Mouse (Mus musculus) heart, embryonic 13.5 days (tissue): ENCODE data around the gene Olfr71. TPM values are rescaled to one million over a fixed set of nuclear protein-coding genes. Genes with fewer than 3 reads are reported as not detected.

Source experiments
- ATAC-seq: fragments of 200-750 bp; cut with Nextera tagmentation; 2 replicates; pipeline ENCODE4 v1.8.0; 2017; ENCODE audit warnings: moderate TSS enrichment; ENCODE audit not compliant: insufficient number of reproducible peaks, low FRiP score, low TSS enrichment; ENCODE audit errors: extremely low read depth
- H3K27ac ChIP-seq: fragments of 300-500 bp; sonication (generic); replicated peaks from 2 replicates; pipeline ENCODE4 v1.5.1; 2015; ENCODE audit warnings: moderate library complexity, mild to moderate bottlenecking, inconsistent platforms
- H3K27me3 ChIP-seq: fragments of 300-500 bp; sonication (generic); replicated peaks from 2 replicates; pipeline ENCODE4 v1.6.1; 2015; ENCODE audit warnings: mild to moderate bottlenecking, inconsistent platforms
- H3K36me3 ChIP-seq: fragments of 300-500 bp; sonication (generic); 2 replicates; pipeline ENCODE4 v1.6.1; 2015; ENCODE audit warnings: mild to moderate bottlenecking, inconsistent platforms
- H3K4me1 ChIP-seq: fragments of 300-500 bp; sonication (generic); 2 replicates; pipeline ENCODE4 v1.6.1; 2015; ENCODE audit warnings: inconsistent platforms
- H3K4me2 ChIP-seq: fragments of 300-500 bp; sonication (generic); 2 replicates; pipeline ENCODE4 v1.6.1; 2015; ENCODE audit warnings: inconsistent platforms, mild to moderate bottlenecking, moderate library complexity
- H3K4me3 ChIP-seq: fragments of 300-500 bp; sonication (generic); 2 replicates; pipeline ENCODE4 v1.5.1; 2015; ENCODE audit warnings: moderate library complexity, mild to moderate bottlenecking, inconsistent platforms
- H3K9ac ChIP-seq: fragments of 300-500 bp; sonication (generic); 2 replicates; pipeline ENCODE4 v1.6.1; 2015; ENCODE audit warnings: inconsistent platforms, mild to moderate bottlenecking, moderate library complexity
- H3K9me3 ChIP-seq: fragments of 300-500 bp; sonication (generic); 2 replicates; pipeline ENCODE4 v1.6.1; 2016; ENCODE audit warnings: inconsistent platforms
- WGBS: fragments of 180-500 bp; shearing (Covaris S2); methylation state at CpG from one replicate; pipeline ENCODE4 v1.1.7; 2015; ENCODE audit warnings: mixed read lengths; 5-methylcytosine and 5-hydroxymethylcytosine counted together
- polyA plus RNA-seq: library from polyadenylated mRNA; unstranded; fragments of >200 nt; fragmentation: Nextera tagmentation; extraction: Ambion mirVana; gene quantifications from 2 replicates; pipeline ENCODE4 v1.2.1, GENCODE M21; 2015

Gene Olfr71
- polyA plus RNA-seq, 1 experiment from 2014 or later, result not detected

- Histone ChIP-seq H3K27ac (no peak overlapping the region), H3K4me1 (no peaks in the 10 kb centered on the region), H3K4me2 (no peak overlapping the region), H3K27me3 (no peaks in the 10 kb centered on the region), H3K36me3 (peaks cover 40% of the 10 kb centered on the region), H3K9me3 (no peaks in the 10 kb centered on the region), H3K4me3 (no peak overlapping the region), H3K9ac (no peak overlapping the region)
- WGBS, result 77% methylated on average over 7 of the region's 7 CpGs
- ATAC-seq, result no peak
These were observed 30.5 kb downstream of the Olfr71 start for GRCm38 (mm10) chr4:43679416-43680043.

DNA sequence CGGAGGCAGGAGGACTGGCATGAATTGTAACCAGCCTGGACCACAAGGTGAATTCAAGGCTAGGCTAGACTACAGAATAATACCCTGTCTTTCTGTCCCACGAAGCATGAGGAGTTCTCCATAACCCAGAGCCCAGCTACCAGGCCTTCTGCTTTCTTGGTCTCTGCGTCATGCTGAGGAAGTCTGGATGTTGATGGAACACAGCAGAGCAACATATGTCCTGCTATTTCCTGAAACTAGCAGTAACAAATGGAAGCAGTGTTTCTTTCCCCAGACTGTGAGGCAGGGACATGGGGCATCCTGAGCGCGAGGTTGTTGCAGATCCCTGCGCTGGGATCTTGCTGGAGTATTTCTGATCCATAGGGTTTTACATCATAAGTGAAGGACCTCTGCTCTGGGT, 31.5 kb downstream of the Olfr71 start:
- H3K9ac ChIP-seq, result no peak overlapping the region

DNA sequence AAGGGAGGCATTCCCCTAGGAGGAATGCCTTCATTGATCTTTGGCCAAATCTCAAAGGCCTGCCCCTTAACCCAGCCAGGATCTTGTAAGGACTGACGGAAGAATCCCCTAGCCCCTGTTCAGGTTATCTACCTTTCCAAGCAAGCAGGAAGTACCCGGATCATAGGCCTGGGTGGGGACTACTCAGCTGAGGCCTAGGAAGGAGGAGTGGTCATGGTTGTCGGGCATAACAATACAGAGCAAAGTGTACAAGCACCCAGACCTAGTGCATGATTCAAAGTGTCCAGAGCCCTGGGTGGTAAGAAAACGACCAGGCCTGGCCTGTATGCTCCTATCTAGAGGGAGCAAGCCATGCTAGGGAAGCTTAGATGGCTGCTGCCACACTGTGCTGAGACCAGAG, 34.4 kb downstream of the Olfr71 start:
- no peaks in the 10 kb centered on the region for H3K9me3 ChIP-seq
- no peak for ATAC-seq
- WGBS, result 66% methylated on average over 4 of the region's 4 CpGs
- H3K27me3 ChIP-seq, result no peaks in the 10 kb centered on the region
- H3K4me3 ChIP-seq, result no peak overlapping the region
- peaks cover 21% of the 10 kb centered on the region for H3K36me3 ChIP-seq
- H3K4me2 ChIP-seq, result no peak overlapping the region
- no peak overlapping the region for H3K9ac ChIP-seq
- H3K27ac ChIP-seq, result no peak overlapping the region
- H3K4me1 ChIP-seq, result peaks cover 19% of the 10 kb centered on the region

More for the DNA sequence above, 31.5 kb downstream of the Olfr71 start:
- ATAC-seq, result no peak
- no peak overlapping the region for H3K4me3 ChIP-seq
- no peaks in the 10 kb centered on the region for H3K9me3 ChIP-seq
- H3K4me2 ChIP-seq, result no peak overlapping the region
- no peaks in the 10 kb centered on the region for H3K4me1 ChIP-seq
- no peaks in the 10 kb centered on the region for H3K27me3 ChIP-seq
- H3K27ac ChIP-seq, result no peak overlapping the region
- peaks cover 43% of the 10 kb centered on the region for H3K36me3 ChIP-seq
- 87% methylated on average over 6 of the region's 6 CpGs for WGBS

- Histone ChIP-seq H3K9ac (no peak overlapping the region), H3K4me3 (no peak overlapping the region), H3K27ac (no peak overlapping the region), H3K4me1 (peaks cover 24% of the 10 kb centered on the region), H3K4me2 (no peak overlapping the region), H3K27me3 (no peaks in the 10 kb centered on the region), H3K9me3 (no peaks in the 10 kb centered on the region), H3K36me3 (peaks cover 21% of the 10 kb centered on the region)
- WGBS, result 70% methylated on average over 5 of the region's 5 CpGs
- ATAC-seq, result no peak
These were observed 35.1 kb downstream of the Olfr71 start for GRCm38 (mm10) chr4:43674974-43675373.

DNA sequence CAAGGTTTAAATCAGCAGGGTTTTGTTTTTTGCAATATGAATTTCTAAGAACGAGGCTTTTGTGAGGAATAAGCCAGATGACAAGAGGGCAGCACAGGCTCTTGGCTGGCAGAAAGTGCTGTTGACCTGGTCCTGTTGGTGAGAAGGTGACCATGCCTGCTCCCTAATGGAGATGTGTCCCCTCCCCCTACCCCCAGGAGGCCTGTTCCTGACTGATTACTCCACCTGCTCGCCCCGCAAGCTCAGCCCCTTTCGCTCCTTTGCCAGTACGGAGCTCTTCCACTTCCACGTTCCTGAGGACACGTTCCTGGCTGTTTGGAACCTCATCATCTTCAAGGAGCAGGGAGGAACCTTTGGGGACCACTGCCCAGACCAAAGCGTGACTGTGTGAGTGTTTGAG, 36.4 kb downstream of the Olfr71 start:
- Histone ChIP-seq H3K4me2 (no peak overlapping the region), H3K36me3 (peaks cover 19% of the 10 kb centered on the region), H3K27ac (no peak overlapping the region), H3K9ac (no peak overlapping the region), H3K27me3 (no peaks in the 10 kb centered on the region), H3K4me3 (no peak overlapping the region), H3K9me3 (no peaks in the 10 kb centered on the region), H3K4me1 (peaks cover 30% of the 10 kb centered on the region)
- ATAC-seq, result no peak
- 70% methylated on average over 8 of the region's 8 CpGs for WGBS

- peaks cover 33% of the 10 kb centered on the region for H3K4me1 ChIP-seq
- H3K27me3 ChIP-seq, result peaks cover 11% of the 10 kb centered on the region
- 11% methylated on average over 2 of the region's 2 CpGs for WGBS
- H3K9ac ChIP-seq, result no peak overlapping the region
- no peak overlapping the region for H3K4me2 ChIP-seq
- H3K4me3 ChIP-seq, result no peak overlapping the region
- no peak for ATAC-seq
- H3K9me3 ChIP-seq, result no peaks in the 10 kb centered on the region
- H3K36me3 ChIP-seq, result peaks cover 7% of the 10 kb centered on the region
- H3K27ac ChIP-seq, result no peak overlapping the region
These were observed 38.0 kb downstream of the Olfr71 start for GRCm38 (mm10) chr4:43672070-43672469.

DNA sequence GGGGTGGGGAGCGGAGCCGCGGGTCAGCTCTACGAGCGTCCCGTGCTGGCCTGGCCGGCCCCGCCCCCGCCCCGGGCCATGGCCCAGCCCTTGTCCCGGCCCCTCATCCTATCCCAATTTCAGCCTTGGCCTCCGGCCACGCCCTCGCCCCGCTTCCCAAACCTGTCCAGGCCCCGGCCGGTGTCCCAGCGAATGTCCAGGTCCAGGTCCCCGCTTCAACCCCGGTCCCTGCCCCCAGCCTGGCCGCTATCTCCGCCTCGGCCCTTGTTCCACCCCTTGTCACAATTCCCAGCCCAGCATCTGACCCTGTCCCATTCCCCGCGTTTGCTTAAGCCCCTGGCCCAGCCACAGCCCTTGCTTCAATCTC, 40.6 kb downstream of the Olfr71 start:
- H3K27ac ChIP-seq, result peak overlapping the region; percentile 48
- H3K9ac ChIP-seq, result peak overlapping the region; percentile 91
- no peaks in the 10 kb centered on the region for H3K9me3 ChIP-seq
- peaks cover 33% of the 10 kb centered on the region for H3K4me1 ChIP-seq
- H3K27me3 ChIP-seq, result peaks cover 36% of the 10 kb centered on the region
- peak; percentile 87 for ATAC-seq
- peak overlapping the region; percentile 78 for H3K4me3 ChIP-seq
- peak overlapping the region; percentile 76 for H3K4me2 ChIP-seq
- peaks cover 5% of the 10 kb centered on the region for H3K36me3 ChIP-seq
- under 1% methylated on average over 25 of the region's 25 CpGs for WGBS

DNA sequence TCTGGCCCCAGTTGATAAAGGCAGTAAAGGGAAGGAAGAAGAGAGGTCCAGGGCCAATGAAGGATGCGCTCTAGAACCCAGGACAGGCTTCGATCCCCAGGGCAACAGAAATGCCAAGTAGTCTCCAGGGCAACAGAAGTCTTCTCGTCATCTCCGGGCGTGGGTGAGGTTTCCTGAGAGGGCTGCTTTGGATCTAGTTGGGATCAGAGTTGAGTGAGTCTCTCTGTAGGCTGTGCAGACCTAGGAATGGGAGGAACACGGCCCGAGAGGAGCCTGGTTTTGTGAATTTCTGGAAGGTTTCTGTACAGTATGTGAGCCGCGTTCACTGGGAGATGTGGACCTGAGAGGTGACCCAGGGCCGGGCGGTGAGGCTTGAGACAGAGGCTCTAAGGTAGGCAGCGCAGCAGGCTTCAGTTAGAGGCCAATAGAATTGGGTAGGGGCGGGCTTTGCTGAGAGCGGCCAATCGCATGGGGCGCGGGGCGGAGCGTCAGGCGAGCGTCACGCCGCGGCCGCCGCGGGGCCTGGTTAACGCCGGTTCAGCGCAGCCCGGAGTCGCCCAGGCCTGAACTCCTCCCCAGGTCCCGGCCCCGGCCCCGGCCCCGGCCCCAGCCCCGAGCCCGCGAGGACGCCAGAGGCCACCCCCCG, 41.1 kb downstream of the Olfr71 start, which contains the start of the genes Tmem8b and Fam221b:
Gene Tmem8b, plus strand, starts transcription at position 190 of the 646 bp plus-strand sequence.
Gene Fam221b, minus strand, starts transcription at position 364 of the 646 bp plus-strand sequence.
- Histone ChIP-seq H3K4me1 (peaks cover 33% of the 10 kb centered on the region), H3K4me2 (peak within 1 kb of the TSS; percentile 76), H3K27me3 (peaks cover 38% of the 10 kb centered on the region), H3K9ac (peak within 1 kb of the TSS; percentile 91), H3K36me3 (no peaks in the 10 kb centered on the region), H3K9me3 (no peaks in the 10 kb centered on the region), H3K4me3 (peak within 1 kb of the TSS; percentile 78), H3K27ac (peak within 1 kb of the TSS; percentile 48)
- ATAC-seq, result peak; percentile 86
- 2% methylated on average over 39 of the region's 41 CpGs for WGBS

DNA sequence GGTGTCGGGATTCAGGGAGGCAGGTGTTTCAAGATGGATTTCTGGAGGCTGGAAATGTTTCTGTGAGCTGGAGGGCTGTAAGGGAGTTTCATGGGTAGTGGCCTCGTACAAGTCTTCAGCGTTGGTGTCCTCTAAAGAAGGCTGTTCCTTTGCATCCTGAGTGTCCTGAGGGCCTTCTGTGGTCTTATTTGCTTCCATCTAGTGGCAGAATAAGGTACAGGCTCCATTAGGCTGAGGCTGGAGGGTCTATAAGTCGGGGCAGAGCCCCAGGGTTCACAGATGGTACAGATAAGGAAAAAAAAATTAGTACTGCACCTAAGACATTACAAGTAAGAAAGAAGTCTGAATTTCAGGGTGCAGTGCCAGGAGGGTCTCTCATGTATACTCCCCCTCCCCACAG, 43.6 kb downstream of the Olfr71 start:
- WGBS, result 8% methylated on average over 4 of the region's 4 CpGs
- peaks cover 62% of the 10 kb centered on the region for H3K27me3 ChIP-seq
- no peak overlapping the region for H3K4me3 ChIP-seq
- H3K36me3 ChIP-seq, result no peaks in the 10 kb centered on the region
- H3K4me2 ChIP-seq, result no peak overlapping the region
- H3K9me3 ChIP-seq, result no peaks in the 10 kb centered on the region
- peaks cover 22% of the 10 kb centered on the region for H3K4me1 ChIP-seq
- no peak overlapping the region for H3K27ac ChIP-seq
- no peak overlapping the region for H3K9ac ChIP-seq
- no peak for ATAC-seq

GRCm38 (mm10) chr4:43657146-43657545, 52.9 kb downstream of the Olfr71 start:
- no peak for ATAC-seq
- peaks cover 34% of the 10 kb centered on the region for H3K27me3 ChIP-seq
- H3K4me2 ChIP-seq, result peak overlapping the region; percentile 91
- 0 out of 2 replicates have a peak overlapping the region, but pooled peaks have one; percentile 25 for H3K27ac ChIP-seq
- H3K36me3 ChIP-seq, result no peaks in the 10 kb centered on the region
- H3K9me3 ChIP-seq, result no peaks in the 10 kb centered on the region
- peaks cover 31% of the 10 kb centered on the region for H3K4me1 ChIP-seq
- WGBS, result 62% methylated on average over 4 of the region's 4 CpGs
- peak overlapping the region; percentile 70 for H3K4me3 ChIP-seq
- peak overlapping the region; percentile 33; the same call in 1 of the 2 replicates for H3K9ac ChIP-seq

DNA sequence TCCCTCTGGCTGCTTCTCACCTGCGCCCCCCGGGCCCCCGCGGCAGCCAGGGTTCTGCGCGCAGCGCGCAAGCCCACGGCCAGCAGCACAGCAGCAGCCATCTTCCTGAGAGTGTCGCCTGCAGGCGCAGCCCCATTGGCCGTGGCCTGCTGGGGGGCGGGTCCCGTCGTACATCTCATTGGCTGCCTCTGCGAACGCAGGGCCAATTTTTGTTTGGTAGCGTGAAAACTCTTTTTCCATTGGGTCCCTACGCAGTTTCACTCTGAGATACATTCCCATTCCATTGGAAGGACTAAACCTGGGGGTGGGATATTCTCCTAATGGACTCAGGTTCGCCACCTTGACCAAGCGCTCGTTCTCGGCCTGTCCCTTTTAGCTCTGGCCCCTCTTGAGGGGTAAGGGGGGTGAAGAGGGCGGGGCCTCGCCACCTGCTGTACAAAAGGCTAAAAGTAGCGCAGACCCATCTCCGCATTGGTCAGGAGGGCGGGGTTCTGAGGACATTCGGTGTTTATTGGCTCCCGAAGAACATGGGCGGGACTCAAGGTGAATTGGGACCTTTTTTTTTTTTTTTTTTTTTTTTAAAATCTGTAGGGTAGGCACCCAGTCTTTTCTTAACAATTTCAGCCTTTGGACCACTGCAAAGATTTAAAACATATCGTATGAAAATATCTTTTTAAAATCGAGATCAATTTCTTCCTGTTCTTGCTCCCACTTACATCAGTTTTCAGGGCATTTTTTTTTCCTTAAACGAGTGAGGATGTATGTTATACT, 53.5 kb downstream of the Olfr71 start, which contains the start of gene Hint2:
Gene Hint2, minus strand, starts transcription at position 128 of the 771 bp plus-strand sequence.
- Histone ChIP-seq H3K4me2 (peak within 1 kb of the TSS; percentile 91), H3K4me3 (peak within 1 kb of the TSS; percentile 70), H3K9ac (peak within 1 kb of the TSS; percentile 89), H3K4me1 (peaks cover 31% of the 10 kb centered on the region), H3K27me3 (peaks cover 28% of the 10 kb centered on the region), H3K36me3 (peaks cover 4% of the 10 kb centered on the region; the same call in 1 of the 2 replicates), H3K27ac (peak within 1 kb of the TSS; percentile 90), H3K9me3 (no peaks in the 10 kb centered on the region)
- peak; percentile 89 for ATAC-seq
- 2% methylated on average over 34 of the region's 34 CpGs for WGBS
